Mouse (Mus musculus): ENCODE measurements at regions not wholly inside any gene's neighbourhood (a gene's known extent, or its start where the extent isn't known, plus 50 kb on each side); places are given as distances from the start of the nearest gene placed in this dataset.
A peak's percentile ranks its signal among the peaks of the same experiment; 100 is the strongest.

DNA sequence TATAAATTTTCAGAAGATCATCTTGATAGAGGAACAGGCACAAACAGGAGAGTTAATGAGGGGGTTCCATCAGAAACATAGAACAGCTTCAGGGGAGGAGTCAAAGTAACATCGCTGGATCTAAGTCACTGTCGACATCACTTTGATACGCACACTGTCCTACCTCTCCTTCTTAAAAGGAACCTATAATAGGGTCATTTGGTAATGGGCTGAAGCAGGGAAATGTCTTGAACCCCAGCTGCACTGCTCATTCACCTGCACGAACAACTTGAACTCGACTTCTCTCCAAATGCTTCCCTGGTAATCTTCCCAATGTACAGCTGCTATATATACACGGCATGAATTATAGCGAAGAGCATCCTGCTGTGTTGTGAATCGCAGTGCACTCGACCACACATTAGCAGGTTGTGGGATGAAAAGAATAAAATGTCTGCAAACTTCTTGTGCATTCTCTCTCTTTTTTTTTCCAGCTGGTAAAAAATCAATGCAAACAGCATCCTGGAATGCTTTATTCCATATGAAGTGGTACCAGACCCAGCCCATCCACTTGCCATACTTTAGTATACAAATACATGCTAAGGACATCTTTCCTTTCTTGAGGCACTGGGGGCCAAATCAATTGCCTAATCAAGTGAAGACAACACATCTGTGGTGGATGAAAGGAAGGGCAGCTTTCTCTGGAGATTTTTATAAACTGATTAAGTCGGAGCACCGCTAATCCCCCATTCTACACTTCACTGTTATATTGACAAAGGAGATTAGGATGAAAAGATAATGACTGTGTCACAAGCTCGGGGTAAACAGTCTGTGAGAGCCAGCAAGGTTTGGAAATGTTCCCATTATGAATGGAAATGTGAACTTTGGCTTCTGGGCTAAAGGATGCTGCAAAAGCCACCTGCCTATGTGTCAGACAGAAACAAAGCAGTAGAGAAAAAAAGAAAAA lies 325.6 kb upstream of the Itga1 start:
- no peak for DNase-seq (ENCODE audit: low spot score)

DNA sequence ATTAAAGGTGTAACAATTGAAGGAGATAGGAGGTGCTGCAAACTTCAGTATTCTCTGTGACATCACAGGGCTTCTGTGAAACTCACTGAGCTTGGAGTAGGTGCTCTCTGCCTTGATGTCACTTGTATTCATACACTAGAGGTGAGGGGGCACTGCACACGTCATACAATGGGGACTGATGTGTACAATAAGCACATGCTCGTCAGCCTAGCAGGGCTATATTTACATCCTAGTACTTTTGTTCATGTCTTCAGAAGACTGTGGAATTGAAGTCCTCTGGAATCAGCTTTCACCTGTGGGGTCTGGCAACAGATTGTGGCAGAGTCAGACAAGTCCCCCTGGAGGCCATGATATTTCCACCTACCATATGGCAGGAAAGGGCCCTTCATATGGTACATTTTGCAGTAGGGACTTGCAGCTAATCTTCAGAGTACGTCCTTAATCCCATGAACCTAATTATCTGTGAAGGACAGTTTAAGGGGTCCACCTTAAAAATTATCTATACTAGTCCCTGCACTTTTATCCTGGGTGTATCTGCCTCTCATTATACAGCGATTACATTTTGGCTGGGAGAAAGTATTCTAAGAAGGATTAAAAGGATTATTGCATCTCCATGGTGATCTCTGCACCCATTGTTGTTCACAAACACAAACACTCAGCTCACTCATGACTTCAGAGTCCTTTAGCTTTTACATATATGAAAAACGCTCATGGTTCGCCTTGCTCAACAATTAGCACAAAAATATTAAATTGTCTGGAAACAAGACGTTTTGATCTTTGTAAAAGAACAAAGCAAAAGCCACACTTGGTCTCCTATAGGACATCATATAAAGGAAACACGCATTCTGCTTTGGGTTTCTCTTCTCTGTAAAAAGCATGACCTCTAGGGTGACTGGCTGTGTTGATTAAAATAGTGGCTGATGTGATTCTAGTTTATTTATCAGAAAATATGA lies 324.1 kb upstream of the Itga1 start:
- DNase-seq (ENCODE audit: low spot score): no peak

DNA sequence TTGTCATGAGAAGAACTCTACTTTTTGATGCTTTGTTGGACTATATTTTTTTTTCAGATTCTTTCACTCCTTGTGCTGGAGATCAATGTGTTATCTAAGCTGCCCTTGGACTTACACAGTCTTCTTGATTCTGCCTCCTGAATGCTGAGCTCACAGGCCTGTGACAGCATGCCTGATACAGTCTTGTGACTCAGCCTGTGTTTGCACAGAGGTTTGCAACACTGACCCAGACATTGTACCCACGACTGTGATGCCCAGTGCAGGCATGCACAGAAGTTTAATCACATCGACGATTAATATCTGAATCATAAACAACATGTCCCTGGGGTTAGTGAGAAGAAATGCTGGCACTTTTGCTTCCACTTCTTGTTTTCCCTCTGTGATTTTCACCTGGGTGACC lies 322.0 kb upstream of the Itga1 start:
- DNase-seq (ENCODE audit: low spot score): no peak

DNA sequence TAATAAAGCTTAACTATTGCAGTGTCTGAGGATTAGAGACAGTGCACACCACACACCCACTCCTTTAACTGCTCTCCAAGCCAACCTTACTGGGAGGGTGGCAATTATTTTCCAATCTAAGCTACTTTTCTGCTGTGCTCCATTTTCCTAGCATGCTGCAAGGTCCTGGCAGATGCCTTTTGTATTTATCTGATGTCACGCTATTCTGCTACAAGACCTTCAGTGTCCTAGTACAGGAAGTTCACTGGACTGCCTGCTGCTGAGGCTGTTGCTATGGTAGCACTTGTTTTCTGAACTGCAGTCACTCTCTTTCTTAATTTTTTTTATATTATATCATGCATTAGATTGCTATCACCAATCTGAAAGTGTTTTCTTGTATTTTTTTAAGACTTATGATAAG lies 319.7 kb upstream of the Itga1 start:
- DNase-seq (ENCODE audit: low spot score): no peak

DNA sequence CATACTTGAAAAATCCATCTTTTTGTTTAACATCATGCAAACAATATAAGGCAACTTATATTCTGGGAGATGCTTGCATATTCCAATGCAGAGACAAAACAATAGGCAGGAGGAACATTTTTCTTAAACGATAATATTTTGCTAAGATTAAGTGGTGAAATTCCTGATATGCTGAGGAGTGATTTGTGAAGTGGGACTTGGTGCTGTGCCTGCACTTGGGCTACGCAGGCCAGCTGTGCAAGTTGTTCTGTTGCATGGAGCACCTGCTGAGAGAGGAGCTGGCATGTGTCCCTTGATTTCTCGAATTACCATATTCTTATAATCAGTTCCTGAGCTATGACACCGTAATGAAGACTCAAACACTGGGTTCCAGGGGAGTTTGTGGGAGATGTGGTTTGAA lies 316.1 kb upstream of the Itga1 start:
- DNase-seq (ENCODE audit: low spot score): no peak

DNA sequence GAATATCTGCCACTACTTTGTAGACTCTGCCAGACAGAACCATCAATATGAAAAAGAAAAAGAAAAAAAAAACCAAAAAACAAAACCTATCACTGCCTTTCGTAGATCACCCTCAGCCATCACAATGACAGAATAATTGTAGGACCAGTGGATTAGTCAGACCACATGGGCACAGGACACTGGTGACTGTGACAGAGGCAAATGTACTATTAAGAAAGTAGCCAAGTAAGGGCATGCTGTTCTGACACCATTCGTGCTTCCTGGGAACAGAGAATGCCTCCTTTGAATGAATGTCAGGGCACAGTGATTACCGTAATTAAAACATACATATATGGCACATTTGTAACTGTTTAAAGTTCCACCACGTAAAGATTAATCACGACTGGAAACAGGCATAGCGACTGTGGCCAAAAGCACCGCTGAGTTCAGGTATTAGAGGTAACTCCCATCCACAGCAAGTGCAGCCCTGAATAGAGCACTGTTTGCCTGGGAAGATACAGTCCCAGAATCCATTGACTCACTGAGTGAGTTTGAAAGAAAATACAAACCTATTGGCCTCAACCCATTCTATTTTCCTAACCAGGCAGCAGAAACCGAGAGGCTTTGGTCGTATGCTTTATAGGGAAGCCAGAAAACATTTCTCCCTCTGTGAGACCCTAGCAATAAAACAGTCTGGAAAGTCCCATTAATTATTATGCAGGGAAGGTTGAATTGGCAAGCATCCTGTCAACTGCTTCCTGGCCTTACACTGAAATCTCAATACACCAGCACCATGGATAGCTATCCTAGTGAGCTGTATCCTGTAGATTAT lies 312.2 kb upstream of the Itga1 start:
- DNase-seq (ENCODE audit: low spot score): no peak

DNA sequence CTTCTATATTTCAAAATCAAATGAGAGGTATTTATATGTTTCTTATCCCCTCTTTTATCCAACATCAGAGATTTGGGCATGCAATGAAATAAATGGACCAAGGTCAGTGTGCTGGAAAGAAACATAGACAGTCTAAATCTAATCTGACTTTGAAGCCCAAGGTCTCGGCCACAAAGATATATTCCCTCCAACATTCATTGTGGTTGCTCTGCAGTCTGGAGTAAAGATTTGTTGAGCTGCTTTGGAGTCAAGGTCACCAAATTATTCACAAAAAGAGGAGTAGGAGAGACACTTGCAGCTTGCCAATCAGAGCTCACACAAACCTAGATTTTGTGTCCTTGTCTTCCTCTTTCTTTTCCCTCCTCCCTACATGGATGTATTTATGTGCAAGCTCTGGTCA lies 304.2 kb upstream of the Itga1 start:
- no peak for DNase-seq (ENCODE audit: low spot score)

DNA sequence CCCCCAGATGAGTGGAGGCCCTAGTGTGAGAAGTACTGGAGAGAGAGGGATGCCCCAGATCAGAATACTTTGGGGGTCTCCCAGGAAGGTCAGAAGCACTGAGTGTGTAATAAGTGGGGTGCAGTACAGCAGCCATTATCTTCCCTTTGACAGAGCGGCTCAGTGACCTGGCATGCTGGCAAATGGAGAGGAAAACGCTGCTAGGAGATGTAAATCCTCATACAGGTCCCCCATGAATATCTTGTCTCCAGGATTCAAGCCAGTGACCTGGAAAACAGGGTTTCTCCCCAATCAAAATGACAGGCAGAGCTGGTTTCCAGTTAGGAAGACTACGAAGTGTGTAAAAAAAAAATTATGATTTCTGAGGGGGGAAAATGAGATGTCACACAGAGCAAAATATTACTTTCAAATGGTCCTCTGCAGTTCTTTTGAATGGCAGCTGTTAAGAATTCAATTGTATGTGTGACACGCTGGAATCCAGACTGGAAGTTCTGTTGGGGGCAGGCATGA lies 299.0 kb upstream of the Itga1 start:
- no peak for DNase-seq (ENCODE audit: low spot score)

DNA sequence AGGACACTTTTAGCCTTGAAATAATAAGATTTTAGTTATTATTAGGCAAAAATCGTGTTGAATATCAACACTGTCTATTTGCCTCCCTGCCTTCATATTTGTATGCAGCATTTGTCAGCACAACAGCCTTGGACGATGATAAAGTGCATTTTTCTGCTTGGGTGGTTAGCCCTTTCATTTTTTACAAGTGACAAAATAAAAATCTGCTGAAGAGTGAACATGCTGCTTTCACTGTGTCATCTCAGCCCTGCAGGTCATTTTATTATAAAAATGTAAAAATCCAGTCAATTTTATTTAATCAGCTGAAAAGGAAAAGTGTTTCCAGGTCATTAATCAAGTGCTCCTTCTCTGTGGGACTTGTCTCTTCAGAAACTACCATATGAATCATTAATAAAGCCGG lies 277.9 kb upstream of the Itga1 start:
- DNase-seq (ENCODE audit: low spot score): no peak

DNA sequence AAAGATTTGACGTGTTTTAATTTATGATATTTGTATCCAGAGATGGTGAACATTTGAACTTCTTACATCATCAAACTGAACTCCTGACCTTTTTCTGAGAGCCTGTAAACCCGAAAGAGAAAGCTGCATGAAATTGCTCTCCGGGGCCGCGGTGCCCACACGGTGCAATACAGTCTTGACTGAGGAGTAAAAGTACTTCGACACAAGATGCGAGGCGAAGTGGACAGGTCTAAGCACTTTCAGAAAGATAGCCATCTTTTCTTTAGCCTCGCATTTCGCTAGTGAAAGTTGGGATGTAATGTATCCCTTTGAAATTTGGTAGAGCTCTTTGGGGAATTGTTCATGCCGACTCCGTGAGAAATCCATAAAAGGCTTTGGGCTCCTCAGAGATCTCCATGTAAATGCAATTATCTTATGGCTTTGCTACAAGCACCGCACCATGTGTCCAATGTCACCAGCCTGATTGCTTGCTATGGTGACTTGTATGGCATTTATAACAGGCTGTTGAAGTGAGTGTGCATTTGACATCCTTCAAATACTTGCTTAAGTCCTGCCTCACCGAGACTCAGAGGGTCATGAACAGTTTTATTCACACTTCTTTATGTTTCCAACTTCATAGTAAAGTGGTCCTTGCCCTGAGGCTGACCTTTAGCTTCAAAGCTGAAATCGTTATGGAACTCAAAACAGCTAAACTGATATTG lies 274.6 kb upstream of the Itga1 start:
- DNase-seq (ENCODE audit: low spot score): no peak

DNA sequence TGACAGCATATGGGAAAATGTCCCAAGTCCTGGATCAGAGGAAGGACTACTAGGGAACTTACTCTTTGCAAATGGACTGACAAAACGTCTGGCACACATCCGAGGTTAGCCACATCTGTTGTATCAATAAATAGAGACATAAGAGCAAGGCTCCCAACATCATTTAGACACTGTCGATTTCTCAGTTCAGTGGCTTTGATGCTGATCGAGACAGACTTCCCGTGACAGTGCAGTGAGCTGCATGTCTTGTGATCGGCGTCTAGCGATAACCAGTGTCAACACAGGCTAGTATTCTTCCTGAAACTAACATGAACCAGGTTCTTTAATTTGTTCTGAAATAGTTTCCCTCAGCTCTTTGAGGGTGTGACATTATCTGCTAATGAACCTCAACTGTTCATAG lies 259.7 kb upstream of the Itga1 start:
- DNase-seq (ENCODE audit: low spot score): no peak

DNA sequence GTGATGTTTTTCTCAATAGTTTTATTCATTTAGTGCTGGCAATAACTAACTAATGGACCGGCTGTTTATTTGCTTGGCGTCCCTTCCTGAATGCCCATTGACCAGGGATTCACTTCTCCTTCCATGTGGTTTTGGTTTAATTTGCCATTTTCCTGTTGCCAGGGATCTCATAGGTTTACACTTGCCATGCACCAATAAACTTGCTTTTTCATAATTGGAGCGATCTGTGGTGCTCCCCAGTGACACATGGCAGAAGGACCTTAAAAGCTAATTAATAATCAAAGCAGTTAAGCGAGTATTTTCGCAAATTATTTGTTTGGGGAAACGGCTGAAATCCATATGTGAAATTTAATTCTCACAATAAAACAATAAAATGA lies 245.2 kb upstream of the Itga1 start:
- no peak for DNase-seq (ENCODE audit: low spot score)

DNA sequence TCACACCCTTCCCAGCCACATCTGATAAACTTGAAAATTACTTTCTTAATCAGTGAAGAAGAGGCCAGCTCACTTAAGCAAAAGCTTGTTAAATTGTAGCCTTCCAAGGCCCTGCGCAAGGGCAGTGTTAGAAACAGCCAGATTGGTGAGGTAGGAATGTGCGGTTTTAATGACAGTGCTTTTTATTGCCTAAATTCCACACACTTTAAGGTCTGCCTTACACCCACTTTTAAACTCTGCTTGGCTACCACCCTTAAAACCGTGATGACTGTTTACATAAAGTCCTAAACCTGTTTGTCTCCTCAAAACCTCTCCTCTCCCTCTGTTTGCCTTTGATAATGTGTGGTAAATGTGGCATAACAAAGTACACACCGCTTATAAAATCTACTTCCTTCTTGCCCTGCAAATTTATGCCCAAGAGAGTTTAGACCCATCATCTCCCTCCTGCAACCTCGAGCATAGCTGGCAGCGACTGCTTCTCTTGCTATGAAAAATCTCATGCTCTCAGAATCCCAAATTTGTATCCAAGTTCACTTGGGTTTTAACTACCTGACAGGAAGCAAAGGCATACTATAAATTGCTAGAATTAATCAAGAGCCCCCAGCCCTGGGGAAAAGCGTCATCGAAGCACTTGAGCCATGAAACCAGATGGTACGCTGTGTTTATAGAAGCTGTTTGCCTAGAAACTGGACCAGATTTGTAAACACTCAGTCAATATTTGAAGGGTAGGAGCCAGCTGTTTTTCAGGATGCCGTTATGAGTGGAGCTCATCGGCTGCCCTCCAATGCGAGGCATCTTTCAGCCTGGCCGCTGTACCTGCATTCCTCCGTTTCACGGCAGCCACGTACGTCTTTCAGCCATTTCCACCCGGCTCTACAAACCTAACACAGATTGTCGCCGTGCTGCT lies 244.6 kb upstream of the Itga1 start:
- no peak for DNase-seq (ENCODE audit: low spot score)

DNA sequence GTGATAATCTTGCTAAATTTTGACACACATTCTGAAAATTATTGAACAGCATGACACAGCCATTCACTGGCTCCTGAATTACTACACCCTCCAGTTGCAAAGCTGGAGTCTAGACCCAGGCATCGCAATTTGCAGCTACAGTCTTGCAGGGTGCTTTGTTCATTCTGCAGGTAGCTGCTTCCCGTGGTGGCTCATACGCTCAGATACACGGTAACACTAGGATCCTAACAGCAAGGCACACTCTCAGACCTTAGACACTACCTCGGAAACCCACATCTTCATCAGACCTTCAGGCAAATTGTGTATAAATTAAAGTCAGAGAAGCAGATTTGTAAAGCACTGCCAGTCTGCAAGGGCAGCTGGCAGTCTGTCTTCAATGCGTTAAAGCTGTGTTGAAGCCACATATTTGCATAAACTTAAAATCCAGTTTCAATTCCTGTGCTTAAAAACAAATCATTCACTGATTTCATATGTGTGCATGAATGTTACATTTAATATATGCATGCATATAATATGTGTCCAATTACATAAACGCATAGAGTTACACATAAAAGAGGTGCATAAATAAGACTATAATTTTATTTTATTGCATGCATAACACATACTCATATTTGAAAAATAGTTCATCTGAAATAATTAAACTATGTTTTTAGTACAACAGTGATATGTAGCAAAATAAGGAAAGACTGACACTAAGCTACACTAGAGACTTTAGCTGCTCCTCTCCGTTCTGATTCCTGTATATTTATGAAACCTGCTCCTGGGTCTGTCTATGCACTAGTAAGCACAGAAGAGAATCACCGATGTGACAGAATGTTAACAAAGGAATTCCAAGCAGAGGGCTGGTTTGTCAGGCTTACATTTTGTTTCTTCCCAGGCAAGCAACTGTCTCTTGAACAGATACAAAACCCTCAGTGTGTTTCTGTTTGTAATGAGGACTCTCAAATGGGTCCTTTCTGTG lies 227.5 kb upstream of the Itga1 start:
- DNase-seq (ENCODE audit: low spot score): no peak

DNA sequence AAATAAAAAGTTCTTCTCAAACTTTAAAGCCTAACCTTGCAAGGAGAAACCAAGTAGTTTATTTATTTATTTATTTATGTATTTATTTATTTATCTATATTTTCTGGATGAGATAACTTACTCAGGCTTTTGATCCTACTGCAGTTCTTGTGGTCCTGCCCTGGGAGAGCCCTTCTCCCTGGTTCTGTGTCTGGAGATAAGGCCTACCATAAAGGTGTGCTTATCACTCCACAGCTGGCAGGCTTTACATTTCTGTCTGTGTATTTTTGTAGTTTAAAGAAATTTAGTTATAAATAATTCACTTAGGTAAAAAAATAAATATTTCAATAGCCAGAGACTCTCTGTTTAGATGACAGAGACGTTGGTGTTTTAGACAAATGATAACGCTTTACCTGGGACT lies 224.5 kb upstream of the Itga1 start:
- DNase-seq (ENCODE audit: low spot score): no peak

DNA sequence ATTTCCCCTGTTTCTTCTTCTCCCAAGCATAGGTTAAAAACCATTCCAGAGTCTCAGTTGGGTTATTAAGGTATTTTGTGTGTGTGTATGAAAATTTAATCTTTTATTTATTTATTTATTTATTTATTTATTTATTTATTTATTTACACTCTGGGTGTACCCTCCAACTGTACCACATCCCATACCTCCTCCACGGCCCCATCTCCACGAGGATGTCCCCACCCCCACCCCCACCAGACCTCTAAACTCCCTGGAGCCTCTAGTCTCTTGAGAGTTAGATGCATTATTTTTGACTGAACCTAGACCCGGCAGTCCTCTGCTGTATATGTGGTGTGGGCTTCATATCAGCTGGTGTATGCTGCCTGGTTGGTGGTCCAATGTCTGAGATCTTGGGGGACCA lies 214.9 kb upstream of the Itga1 start:
- DNase-seq (ENCODE audit: low spot score): no peak

DNA sequence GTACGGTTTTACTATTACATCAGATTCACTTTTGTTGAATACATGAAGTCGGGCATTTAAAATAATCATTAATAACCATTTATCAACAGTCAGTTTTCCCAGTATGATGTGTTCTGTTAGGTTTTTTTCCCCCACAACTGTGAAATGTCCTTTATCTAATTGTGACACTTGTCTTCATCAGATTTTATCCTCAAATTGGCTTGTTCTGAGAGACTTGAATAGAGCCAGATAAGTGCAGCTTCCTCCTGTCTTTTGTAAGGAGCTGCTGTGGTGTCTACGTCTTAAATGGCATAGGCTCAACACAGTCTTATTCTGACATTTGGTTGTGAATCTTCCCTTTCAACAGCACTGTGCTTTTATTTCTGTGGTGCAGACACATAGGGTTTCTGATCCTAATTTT lies 206.8 kb upstream of the Itga1 start:
- no peak for DNase-seq (ENCODE audit: low spot score)

DNA sequence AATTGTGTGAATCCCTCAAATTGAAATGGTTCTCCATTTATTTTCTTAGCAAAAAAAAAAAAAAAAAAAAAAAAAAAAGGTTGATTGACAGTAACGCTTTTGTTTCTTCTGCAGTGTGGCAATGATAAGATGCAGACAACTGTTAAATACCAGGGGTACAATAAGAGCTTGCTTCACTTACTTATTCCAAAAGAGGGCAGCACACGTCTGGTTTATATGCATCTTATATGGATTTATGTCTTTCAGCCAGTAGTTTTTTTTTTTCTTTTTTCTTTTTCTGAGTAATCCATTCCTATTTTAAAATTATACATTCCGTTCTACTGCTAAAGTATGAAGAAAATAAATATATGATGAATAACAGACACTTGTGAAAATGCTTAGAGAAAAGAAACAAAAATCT lies 185.6 kb upstream of the Itga1 start:
- DNase-seq (ENCODE audit: low spot score): peak; percentile 19

DNA sequence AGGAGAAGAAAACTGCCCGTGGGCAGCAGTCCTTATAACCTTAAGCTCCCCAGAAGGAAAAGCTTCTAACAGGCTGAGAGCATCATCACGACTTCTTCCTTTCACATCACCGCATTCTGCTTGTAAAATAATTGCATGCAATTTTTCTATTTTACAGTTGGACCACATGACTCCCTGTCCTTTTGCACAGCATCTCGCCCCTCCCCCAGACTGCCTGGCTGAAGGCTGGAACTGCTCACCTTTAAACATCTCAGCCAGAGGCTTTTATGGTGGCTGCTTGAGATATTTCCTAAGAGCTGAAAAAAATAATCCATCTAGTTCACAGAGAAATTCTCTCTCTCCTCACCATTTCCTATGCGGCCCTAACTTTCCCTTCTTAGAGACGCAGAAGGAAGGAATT lies 164.4 kb upstream of the Itga1 start:
- no peak for DNase-seq (ENCODE audit: low spot score)

Measured in layer of hippocampus, adult 11-12 months (tissue).